Mouse (Mus musculus): Measurements from ENCODE around the gene Cox6b1. TPM values are rescaled to one million over a fixed set of nuclear protein-coding genes. Genes with fewer than 3 reads are reported as not detected.

Cox6b1 gene
- polyA plus RNA-seq, 1 experiment from 2014 or later = 998 TPM

- ATAC-seq = no peak
- no peaks in the 10 kb centered on the region for H3K9me3 ChIP-seq (ENCODE audit: low read length)
- DNase-seq = no peak
- TF ChIP-seq EP300 (IDR thresholded peaks at IDR 0.05; ENCODE audit: low read depth) (no peak), CTCF (IDR thresholded peaks at IDR 0.05; ENCODE audit: low read depth) (no peak)
- H3K27me3 ChIP-seq (ENCODE audit: insufficient read depth, low read length) = peaks cover 23% of the 10 kb centered on the region
- H3K36me3 ChIP-seq (replicated peaks; ENCODE audit: insufficient read depth, low read length) = no peaks in the 10 kb centered on the region; the same call in 1 of the 2 replicates
- H3K4me1 ChIP-seq (ENCODE audit: insufficient read depth) = peaks cover 11% of the 10 kb centered on the region; the same call in 1 of the 2 replicates
- no peak overlapping the region for H3K27ac ChIP-seq (ENCODE audit: low read depth)
- H3K4me3 ChIP-seq (ENCODE audit: low read depth, low read length) = no peak overlapping the region
- no peak overlapping the region for H3K4me2 ChIP-seq (ENCODE audit: low read depth, low read length)
- no peak overlapping the region for H3K9ac ChIP-seq (replicated peaks)
Measured at GRCm38 (mm10) chr7:30629013-30629412, 3.1 kb upstream of the Cox6b1 start.

- DNase-seq (no peak), ATAC-seq (no peak)
- Histone ChIP-seq H3K4me2 (ENCODE audit: low read depth, low read length) (peak overlapping the region; percentile 69; the same call in 1 of the 2 replicates), H3K27me3 (ENCODE audit: insufficient read depth, low read length) (0 out of 2 replicates have a peak, but pooled peaks cover 9% of the 10 kb centered on the region), H3K4me3 (ENCODE audit: low read depth, low read length) (no peak overlapping the region), H3K9ac (replicated peaks) (no peak overlapping the region), H3K27ac (ENCODE audit: low read depth) (no peak overlapping the region), H3K36me3 (replicated peaks; ENCODE audit: insufficient read depth, low read length) (peaks cover 22% of the 10 kb centered on the region), H3K9me3 (ENCODE audit: low read length) (no peaks in the 10 kb centered on the region), H3K4me1 (ENCODE audit: insufficient read depth) (peaks cover 11% of the 10 kb centered on the region; the same call in 1 of the 2 replicates)
- TF ChIP-seq CTCF (IDR thresholded peaks at IDR 0.05; ENCODE audit: low read depth) = no peak
- no peak for TF ChIP-seq EP300 (IDR thresholded peaks at IDR 0.05; ENCODE audit: low read depth)
- WGBS (ENCODE audit: insufficient replicate concordance) = 80% methylated on average over 5 of the region's 5 CpGs
Measured at GRCm38 (mm10) chr7:30626647-30627046, 696 bp upstream of the Cox6b1 start.

- H3K9me3 ChIP-seq (ENCODE audit: low read length) = no peaks in the 10 kb centered on the region
- TF ChIP-seq CTCF (IDR thresholded peaks at IDR 0.05; ENCODE audit: low read depth) (peak; percentile 68), EP300 (IDR thresholded peaks at IDR 0.05; ENCODE audit: low read depth) (no peak)
- no peak overlapping the region for H3K27ac ChIP-seq (ENCODE audit: low read depth)
- H3K4me3 ChIP-seq (ENCODE audit: low read depth, low read length) = no peak overlapping the region
- DNase-seq (peak; percentile 57), ATAC-seq (no peak)
- H3K36me3 ChIP-seq (replicated peaks; ENCODE audit: insufficient read depth, low read length) = peaks cover 55% of the 10 kb centered on the region
- H3K4me1 ChIP-seq (ENCODE audit: insufficient read depth) = peaks cover 6% of the 10 kb centered on the region; the same call in 1 of the 2 replicates
- H3K4me2 ChIP-seq (ENCODE audit: low read depth, low read length) = no peak overlapping the region
- H3K27me3 ChIP-seq (ENCODE audit: insufficient read depth, low read length) = no peaks in the 10 kb centered on the region
- H3K9ac ChIP-seq (replicated peaks) = no peak overlapping the region
- 78% methylated on average over 3 of the region's 3 CpGs for WGBS (ENCODE audit: insufficient replicate concordance)
Measured at GRCm38 (mm10) chr7:30619202-30619601, 6.7 kb downstream of the Cox6b1 start.

- H3K4me1 ChIP-seq (ENCODE audit: insufficient read depth) = peaks cover 6% of the 10 kb centered on the region; the same call in 1 of the 2 replicates
- no peak overlapping the region for H3K4me3 ChIP-seq (ENCODE audit: low read depth, low read length)
- no peak overlapping the region for H3K4me2 ChIP-seq (ENCODE audit: low read depth, low read length)
- no peaks in the 10 kb centered on the region for H3K27me3 ChIP-seq (ENCODE audit: insufficient read depth, low read length)
- no peak overlapping the region for H3K27ac ChIP-seq (ENCODE audit: low read depth)
- no peak for ATAC-seq
- TF ChIP-seq EP300 (IDR thresholded peaks at IDR 0.05; ENCODE audit: low read depth) = no peak
- no peak for TF ChIP-seq CTCF (IDR thresholded peaks at IDR 0.05; ENCODE audit: low read depth)
- no peaks in the 10 kb centered on the region for H3K9me3 ChIP-seq (ENCODE audit: low read length)
- DNase-seq = peak; percentile 12
- H3K9ac ChIP-seq (replicated peaks) = no peak overlapping the region
- WGBS (ENCODE audit: insufficient replicate concordance) = 91% methylated on average over 9 of the region's 9 CpGs
- peaks cover 52% of the 10 kb centered on the region for H3K36me3 ChIP-seq (replicated peaks; ENCODE audit: insufficient read depth, low read length)
Measured at GRCm38 (mm10) chr7:30618658-30619057, 7.3 kb downstream of the Cox6b1 start.

- no peak for TF ChIP-seq CTCF (IDR thresholded peaks at IDR 0.05; ENCODE audit: low read depth)
- no peak for TF ChIP-seq EP300 (IDR thresholded peaks at IDR 0.05; ENCODE audit: low read depth)
- WGBS (ENCODE audit: insufficient replicate concordance) = 58% methylated on average over 5 of the region's 5 CpGs
- ATAC-seq (0 out of 2 replicates have a peak, but pooled peaks have one; percentile 19), DNase-seq (peak; percentile 27)
- H3K4me2 ChIP-seq (ENCODE audit: low read depth, low read length) = no peak overlapping the region
- no peak overlapping the region for H3K4me3 ChIP-seq (ENCODE audit: low read depth, low read length)
- no peaks in the 10 kb centered on the region for H3K9me3 ChIP-seq (ENCODE audit: low read length)
- H3K27me3 ChIP-seq (ENCODE audit: insufficient read depth, low read length) = no peaks in the 10 kb centered on the region
- no peak overlapping the region for H3K9ac ChIP-seq (replicated peaks)
- H3K27ac ChIP-seq (ENCODE audit: low read depth) = no peak overlapping the region
- 0 out of 2 replicates have a peak, but pooled peaks cover 2% of the 10 kb centered on the region for H3K4me1 ChIP-seq (ENCODE audit: insufficient read depth)
- peaks cover 30% of the 10 kb centered on the region for H3K36me3 ChIP-seq (replicated peaks; ENCODE audit: insufficient read depth, low read length)
Measured at GRCm38 (mm10) chr7:30615049-30615760, 10.7 kb downstream of the Cox6b1 start.

- TF ChIP-seq CTCF (IDR thresholded peaks at IDR 0.05; ENCODE audit: low read depth) = peak; percentile 54
- no peak for TF ChIP-seq EP300 (IDR thresholded peaks at IDR 0.05; ENCODE audit: low read depth)
- no peak for DNase-seq
- H3K27ac ChIP-seq (ENCODE audit: low read depth) = no peak overlapping the region
- peaks cover 28% of the 10 kb centered on the region for H3K36me3 ChIP-seq (replicated peaks; ENCODE audit: insufficient read depth, low read length)
- no peaks in the 10 kb centered on the region for H3K27me3 ChIP-seq (ENCODE audit: insufficient read depth, low read length)
- ATAC-seq = peak; percentile 44
- 0 out of 2 replicates have a peak, but pooled peaks cover 2% of the 10 kb centered on the region for H3K4me1 ChIP-seq (ENCODE audit: insufficient read depth)
- 43% methylated on average over 2 of the region's 2 CpGs for WGBS (ENCODE audit: insufficient replicate concordance)
- H3K4me3 ChIP-seq (ENCODE audit: low read depth, low read length) = no peak overlapping the region
- H3K9ac ChIP-seq (replicated peaks) = no peak overlapping the region
- no peaks in the 10 kb centered on the region for H3K9me3 ChIP-seq (ENCODE audit: low read length)
- H3K4me2 ChIP-seq (ENCODE audit: low read depth, low read length) = no peak overlapping the region
Measured at GRCm38 (mm10) chr7:30614454-30614853, 11.5 kb downstream of the Cox6b1 start.

Data from liver, postnatal 0 days (tissue).